Mouse (Mus musculus) mouse trophoblast stem cell (cell line): Measurements from ENCODE around the gene AI661453.

Experiments used
- in situ Hi-C, 2 experiments: fragments of 300-500 bp; cut with MseI, MboI; formaldehyde crosslinking; loops; 2 replicates in 1 of 2; 3 replicates in 1 of 2; pipeline ENCODE4 v1.15.1; 2025

AI661453 gene

DNA sequence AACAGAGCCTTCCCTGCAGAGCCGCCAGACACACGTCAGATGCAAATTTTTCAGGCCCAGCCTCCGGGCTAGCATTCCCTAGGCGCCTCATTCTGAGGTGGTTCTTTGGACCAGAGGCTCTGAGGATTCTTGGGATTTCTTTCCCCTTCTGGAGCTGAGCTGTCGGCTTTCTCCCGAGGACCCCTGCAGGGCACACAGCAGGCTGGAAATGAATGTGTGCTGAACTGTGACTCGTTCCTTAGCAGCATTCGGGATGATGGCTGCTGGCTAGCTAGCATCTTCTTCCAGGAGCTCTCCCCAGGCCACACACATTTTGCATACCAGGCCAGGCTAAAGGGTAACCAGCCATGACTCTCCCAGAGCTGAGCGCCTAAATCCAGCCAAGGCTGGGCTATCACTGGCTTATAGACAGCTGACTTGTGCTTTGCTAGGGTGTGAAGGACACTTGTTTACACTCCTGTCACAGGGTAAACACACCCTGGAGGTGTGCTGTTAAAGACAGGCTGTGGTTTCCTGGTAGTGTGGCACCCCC lies 4.0 kb downstream of the AI661453 start:
- in situ Hi-C loops = no loop called here

DNA sequence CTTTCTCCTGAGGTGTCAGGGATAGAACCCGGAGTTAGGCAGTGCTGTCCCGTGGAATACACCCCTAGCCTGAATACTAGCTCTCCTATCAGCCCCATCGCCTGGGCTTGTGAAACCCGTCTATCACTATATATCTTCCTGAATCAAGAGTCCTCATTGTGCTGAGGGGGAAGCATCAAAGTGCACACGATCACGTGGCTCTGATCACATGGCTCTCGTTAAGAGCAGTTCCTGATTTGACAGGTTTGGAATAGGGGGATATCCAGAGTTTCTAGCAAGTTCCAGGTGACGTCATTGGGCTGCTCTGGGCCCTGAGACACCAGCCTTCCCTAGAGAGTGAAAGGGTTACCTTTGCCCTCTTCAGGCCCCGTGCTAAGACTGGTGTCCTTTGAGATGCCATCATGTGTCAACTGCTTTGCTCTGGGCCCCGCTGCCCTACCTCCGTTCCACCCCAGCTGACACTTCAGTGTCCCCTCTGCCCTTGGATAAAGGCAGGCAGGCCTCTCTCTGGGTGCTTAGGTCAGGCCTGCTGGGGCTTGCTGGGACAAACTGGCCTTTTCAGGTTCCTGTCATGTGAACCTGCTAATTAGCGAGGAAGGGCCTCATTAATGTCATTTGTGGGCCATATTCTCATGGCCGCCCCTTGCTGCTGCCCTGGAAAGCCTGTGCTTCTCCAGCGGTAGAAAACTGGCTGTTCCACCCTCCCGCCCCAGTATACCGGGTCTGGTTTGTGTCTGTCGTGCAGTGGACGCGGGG lies 5.1 kb downstream of the AI661453 start:
- in situ Hi-C loops = no loop called here

DNA sequence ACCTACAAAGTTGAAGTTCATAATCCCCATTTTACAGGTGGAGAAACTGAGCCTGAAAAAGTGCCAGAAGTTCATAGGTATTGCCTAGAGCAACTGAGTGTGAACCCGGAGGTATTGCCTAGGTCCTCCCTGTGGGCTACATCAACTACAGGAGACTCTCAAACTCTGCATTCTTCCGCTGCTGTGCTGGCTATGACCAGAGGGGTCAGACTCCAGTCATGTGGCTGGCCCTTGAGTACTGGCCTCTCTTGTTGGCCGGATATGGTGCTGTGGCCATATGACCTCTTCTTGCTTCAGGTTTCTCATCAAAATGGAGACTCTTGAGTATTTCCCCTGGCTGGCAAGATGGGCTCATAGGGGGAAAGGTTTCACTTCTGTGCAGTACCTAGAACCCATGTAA lies 5.9 kb downstream of the AI661453 start:
- in situ Hi-C loops = no loop called here

DNA sequence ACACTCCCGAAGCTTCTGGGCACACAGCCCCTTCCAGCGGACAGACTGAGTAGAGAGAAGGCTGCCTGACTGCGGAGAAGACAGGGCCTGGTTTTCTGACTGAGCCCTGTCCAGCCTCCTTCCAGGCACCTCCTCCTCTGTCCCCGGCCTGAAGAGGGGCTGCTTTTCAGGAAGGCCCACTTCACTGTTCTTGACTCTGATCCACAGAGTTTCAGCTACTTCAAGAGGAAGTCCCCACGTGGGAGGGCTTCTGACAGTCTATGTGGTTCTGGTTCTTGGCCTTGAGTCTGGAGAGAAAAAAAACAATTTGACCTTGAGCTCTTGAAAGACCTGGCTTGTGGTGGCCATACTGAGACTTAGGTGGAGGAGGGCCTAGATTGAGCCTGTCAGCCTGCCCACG lies 7.7 kb downstream of the AI661453 start:
- in situ Hi-C loops = no loop called here

DNA sequence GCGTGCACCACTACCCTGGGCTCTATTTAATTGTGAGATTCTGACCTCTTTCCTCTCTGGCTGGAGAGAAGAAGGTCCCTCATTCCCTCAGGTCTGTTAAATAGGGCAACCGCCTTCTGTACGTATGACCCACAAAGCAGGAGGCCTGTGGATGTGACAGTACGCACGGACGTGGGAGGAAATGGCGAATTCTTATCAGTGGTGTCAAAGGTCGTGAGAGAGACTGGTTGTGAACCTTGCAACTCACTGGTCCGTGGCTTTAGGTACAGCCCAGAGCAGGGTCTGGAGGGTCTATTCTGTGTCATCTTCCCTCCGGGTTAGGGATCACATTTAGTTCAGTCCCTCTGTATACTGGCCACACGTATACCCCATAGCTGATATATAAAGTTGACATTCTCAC lies 9.1 kb downstream of the AI661453 start:
- in situ Hi-C loops = no loop called here

GRCm38 (mm10) chr17:47446025-47446424 lies 9.6 kb downstream of the AI661453 start:
- in situ Hi-C loops = no loop called here

DNA sequence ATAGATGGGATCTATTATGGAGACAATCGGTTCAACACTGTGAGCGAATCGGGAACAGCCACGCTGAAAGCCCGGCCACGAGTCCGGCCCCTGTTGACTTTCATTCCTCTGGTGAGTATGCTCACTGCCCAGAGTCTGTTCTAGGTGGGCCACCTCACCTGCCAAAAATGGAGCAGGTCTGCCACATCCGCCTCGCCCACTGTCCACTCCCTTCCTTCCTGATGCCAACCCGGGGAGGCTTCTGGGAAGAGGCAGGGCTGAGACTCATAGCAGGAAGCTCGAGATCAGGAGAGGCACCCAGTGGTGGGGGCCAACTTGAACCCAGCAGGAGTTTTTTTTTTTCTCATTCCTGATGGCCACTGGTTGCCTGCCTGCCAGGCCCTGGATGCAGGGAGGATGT lies 10.1 kb downstream of the AI661453 start:
- in situ Hi-C loops = no loop called here

DNA sequence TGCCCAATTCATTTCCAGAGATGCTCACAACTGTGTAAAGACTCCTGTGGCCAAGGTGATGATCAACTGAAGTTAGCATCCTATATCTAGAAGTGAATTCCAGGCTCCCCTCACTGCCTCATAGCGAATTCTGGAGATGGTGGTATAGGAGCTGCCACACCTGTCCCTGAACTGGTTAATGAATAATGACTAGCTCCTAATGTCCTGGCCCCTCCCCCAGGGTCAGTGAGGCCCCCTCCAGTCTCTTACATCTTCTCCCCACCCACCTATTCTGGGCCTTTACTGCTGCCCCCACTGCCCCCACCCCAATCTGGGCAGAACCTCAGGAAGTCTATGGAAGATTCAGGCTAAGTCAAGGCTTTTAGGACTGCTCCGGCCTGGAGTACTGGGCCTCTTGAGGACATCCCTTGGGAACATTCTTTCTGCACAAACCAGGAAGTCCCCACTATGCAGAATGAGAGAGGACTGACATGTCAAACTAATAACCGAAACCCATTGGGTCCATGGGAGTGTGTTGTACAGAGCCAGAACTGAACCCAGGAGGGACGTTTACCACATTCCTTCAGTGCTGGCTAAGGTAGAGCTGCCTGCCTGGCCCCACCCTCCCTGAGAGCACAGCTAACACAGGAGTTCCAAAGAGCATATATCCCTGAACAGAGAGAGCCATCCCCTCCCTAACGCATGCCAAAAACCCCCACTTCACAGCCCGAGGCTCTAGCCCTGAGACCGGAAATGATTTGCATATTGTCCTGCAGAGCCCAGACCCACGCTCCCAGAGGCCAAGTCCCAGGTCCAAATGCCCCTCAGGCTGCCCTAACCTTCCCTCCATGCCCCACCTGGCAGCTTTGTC lies 12.3 kb downstream of the AI661453 start:
- in situ Hi-C loops = no loop called here

GRCm38 (mm10) chr17:47449432-47449831 lies 13.0 kb downstream of the AI661453 start:
- in situ Hi-C loops = no loop called here

- in situ Hi-C loops = no loop called here
These were observed 13.8 kb downstream of the AI661453 start for GRCm38 (mm10) chr17:47450239-47450638.

GRCm38 (mm10) chr17:47450880-47451565 lies 14.6 kb downstream of the AI661453 start:
- in situ Hi-C loops = no loop called here

DNA sequence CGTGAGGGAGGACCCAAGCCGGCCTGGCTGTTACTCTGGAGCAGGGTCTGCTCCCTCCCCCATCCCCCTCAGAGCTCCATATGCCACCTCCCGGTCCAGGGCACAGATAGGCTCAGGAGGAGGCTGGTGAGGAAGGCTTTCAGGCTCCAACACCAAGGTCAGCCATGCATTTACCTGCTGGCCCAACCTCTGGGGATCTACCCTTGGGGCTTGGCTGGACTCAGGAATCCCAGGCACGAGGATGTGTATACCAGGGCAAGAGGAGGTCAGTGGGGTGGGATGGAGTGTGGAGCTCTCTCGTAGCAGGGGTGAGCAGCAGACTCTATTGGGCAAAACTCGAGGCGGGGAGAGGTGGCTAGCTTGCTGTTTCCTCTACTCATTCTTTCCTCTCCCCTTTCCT lies 16.5 kb downstream of the AI661453 start:
- in situ Hi-C loops = no loop called here

DNA sequence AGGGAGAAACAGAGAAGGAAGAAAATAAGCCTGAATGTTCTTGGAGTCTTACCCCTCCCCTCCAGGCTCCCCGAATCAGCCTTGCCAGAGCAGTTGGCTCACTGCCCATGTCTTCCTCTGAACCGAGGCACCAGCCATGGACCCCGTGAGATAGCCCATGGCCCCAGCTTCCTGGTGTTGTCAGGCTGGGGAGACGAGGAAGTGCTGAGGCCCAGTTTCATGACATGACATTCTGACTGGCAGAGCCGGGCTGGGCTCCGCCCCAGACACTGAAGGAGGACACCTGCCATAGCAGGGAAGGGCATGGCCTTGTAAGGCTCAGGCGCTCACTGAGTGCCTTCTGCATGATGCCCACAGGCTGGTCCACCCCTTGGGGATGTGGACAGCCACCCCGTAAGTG lies 18.3 kb downstream of the AI661453 start:
- in situ Hi-C loops = no loop called here

DNA sequence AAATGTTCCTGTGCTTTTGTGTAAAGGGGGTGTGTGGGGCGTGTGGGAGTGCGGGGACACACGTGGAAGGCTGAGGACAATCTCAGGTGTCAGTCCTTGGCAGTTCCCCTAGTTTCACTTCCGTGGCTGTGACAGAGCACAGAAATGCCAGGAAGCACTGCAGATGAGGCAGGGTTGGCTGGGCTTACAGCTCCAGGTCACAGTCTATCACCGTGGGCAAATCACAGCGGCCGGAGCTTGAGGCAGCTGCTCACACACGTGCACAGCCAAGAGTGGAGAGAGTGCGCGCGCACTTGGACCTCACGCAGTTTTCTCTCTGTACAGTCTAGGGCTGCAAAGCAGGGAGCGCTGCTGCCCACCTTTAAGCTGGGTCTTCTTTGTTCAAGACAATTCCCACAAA lies 21.9 kb downstream of the AI661453 start:
- in situ Hi-C loops = no loop called here

GRCm38 (mm10) chr17:47458936-47459335 lies 22.5 kb downstream of the AI661453 start:
- in situ Hi-C loops = no loop called here

DNA sequence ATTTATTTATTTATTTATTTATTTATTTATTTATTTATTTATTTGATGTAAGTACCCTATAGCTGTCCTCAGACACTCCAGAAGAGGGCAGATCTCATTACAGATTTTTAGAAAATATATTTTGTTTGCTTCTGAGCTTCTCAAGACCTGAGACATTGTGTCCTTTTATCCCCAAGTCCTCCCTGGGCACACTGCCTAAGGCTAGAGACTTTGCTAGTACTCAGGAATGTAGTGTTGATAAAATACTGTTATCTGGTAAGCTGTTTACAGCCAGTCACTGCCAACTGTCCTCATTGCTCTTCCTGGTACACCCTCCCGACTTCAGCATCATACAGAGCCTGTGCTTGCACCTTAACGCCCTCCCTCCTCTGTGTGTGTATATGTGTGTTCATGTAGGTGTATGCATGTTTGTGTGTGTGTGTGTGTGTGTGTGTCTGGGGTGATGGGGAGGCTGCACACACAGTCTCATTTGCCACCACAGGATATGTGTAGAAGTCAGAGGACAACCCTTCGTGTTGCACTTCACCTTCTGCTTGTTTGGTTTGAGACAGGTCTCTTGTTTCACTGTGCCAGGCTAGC lies 23.0 kb downstream of the AI661453 start:
- in situ Hi-C loops = no loop called here

GRCm38 (mm10) chr17:47461688-47462087 lies 25.3 kb downstream of the AI661453 start:
- in situ Hi-C loops = no loop called here

GRCm38 (mm10) chr17:47462209-47462608 lies 25.8 kb downstream of the AI661453 start:
- in situ Hi-C loops = no loop called here

- in situ Hi-C loops = no loop called here
These were observed 26.4 kb downstream of the AI661453 start for GRCm38 (mm10) chr17:47462728-47463388.

DNA sequence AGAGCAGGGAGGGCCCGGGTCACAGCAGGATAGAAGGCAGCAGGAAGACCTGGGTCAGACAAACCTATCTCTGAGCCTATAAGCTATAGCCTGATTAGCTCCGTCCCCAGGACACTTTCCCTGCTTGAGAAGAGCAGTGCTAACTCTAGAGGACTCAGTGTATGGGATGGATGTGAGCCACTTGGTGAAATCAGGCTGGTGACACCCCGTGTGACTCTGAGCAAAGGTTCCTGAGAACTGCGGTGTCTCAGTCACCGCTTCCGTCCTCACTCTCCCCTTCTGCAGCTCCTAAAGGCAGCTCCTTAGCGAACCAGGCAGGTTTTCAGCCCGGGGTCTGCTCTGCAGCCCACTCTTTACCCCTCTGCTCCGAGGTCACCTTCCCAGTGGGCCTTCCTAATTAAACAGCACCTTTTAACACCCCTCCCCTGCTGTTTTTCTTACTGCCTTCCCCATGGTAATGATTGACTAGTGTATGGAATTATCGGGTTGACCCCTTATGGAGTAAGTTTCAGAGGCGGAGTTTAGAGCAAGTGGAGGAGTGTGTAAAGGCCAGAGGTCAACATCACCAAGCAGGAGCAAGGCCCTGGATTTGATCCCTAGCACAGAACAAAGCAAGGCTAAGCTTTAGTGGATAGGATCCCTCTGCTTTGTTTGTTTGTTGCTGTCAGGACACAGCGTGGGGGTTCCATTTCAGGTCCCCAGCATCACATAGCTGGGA lies 28.0 kb downstream of the AI661453 start:
- in situ Hi-C loops = no loop called here

GRCm38 (mm10) chr17:47465016-47465415 lies 28.6 kb downstream of the AI661453 start:
- in situ Hi-C loops = no loop called here
